Mouse (Mus musculus): ENCODE data around the gene Tubgcp5.

DNA sequence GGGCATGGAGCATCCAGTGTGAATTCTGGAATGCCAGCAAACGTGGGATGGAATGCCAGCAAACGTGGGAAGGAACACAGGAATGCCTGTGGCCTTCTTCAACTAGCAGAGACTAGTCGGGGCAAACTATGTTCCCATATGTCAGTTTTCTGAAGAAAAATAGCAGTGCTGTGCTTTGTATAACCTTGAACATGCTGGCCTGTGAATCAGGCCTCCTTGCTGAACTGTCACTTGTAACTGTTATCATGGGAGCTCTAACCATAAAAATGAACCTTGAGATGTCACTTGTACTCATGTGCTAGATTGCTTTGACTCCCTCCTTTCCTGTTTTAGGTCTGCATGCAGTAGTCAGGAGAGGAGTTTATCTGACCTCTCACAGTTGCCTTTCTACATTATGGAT lies 43.1 kb upstream of the Tubgcp5 start:
- TF ChIP-seq CTCF (conservative IDR thresholded peaks at IDR 0.05; ENCODE audit: low read length) (no peak), NANOG (IDR thresholded peaks at IDR 0.05; ENCODE audit: borderline replicate concordance, low read length) (no peak)
